Comparison of ENCODE assay signal across 11 mouse cellular contexts in genomic region chr19:53198706-53199572, GRCm38 (mm10). TPM values are rescaled to one million over a fixed set of nuclear protein-coding genes. Genes with fewer than 3 reads are reported as not detected.
DNase-seq lines count a peak whose midpoint lies in the region; ATAC-seq and TF ChIP-seq lines count a peak whose summit lies in the region.
"Had no signal": no experiment of that assay in that cellular context is flagged by ENCODE, and none has a peak within 500 bp of the region (broad histone marks: within the 10 kb centered on the region; RNA-seq: fewer than 3 reads in every experiment).

No protein-coding gene starts in this region.

- H3K4me3 ChIP-seq in cerebellum, adult 2 months (replicated peaks; ENCODE audit: insufficient read depth, low read depth, low read length) = no peak overlapping the region
- H3K4me3 ChIP-seq in kidney, postnatal 0 days (replicated peaks; ENCODE audit: low read depth, low read length) = no peak overlapping the region
- H3K4me3 ChIP-seq in lung, embryonic 14.5 days (ENCODE audit: low read depth, low read length) = no peak overlapping the region

- no peak for ATAC-seq in kidney, postnatal 0 days (replicated peaks; ENCODE audit: low FRiP score, low read depth)
- peak; percentile 68 for ATAC-seq in CD4-positive, CD25-positive, alpha-beta regulatory T cell, adult 4 months
- no peak for ATAC-seq in lung, embryonic 14.5 days (ENCODE audit: insufficient read depth)

- H3K27me3 ChIP-seq in cerebellum, adult 2 months (ENCODE audit: control insufficient read depth, insufficient read depth, low read length) = no peaks in the 10 kb centered on the region
- no peaks in the 10 kb centered on the region for H3K27me3 ChIP-seq in kidney, postnatal 0 days (ENCODE audit: insufficient read depth, low read length)
- H3K27me3 ChIP-seq in lung, embryonic 14.5 days (ENCODE audit: insufficient read depth, low read length) = no peaks in the 10 kb centered on the region

- TF ChIP-seq CTCF in cerebellum, adult 2 months (IDR thresholded peaks at IDR 0.05; ENCODE audit: borderline replicate concordance, insufficient read depth, low read depth, low read length) = no peak
- no peak for TF ChIP-seq CTCF in kidney, postnatal 0 days (IDR thresholded peaks at IDR 0.05; ENCODE audit: low read depth)
- TF ChIP-seq CTCF in lung, embryonic 14.5 days (IDR thresholded peaks at IDR 0.05; ENCODE audit: low read depth) = no peak

- peaks cover 14% of the 10 kb centered on the region; the same call in 1 of the 2 replicates for H3K4me1 ChIP-seq in cerebellum, adult 2 months (ENCODE audit: control insufficient read depth, insufficient read depth, low read length)
- H3K4me1 ChIP-seq in kidney, postnatal 0 days (replicated peaks; ENCODE audit: insufficient read depth, low read length) = 0 out of 2 replicates have a peak, but pooled peaks cover 1% of the 10 kb centered on the region
- no peaks in the 10 kb centered on the region for H3K4me1 ChIP-seq in lung, embryonic 14.5 days (ENCODE audit: insufficient read depth)

- H3K4me2 ChIP-seq in kidney, postnatal 0 days (ENCODE audit: low read length) = no peak overlapping the region
- peak overlapping the region; percentile 7; the same call in 1 of the 2 replicates for H3K4me2 ChIP-seq in lung, embryonic 14.5 days
- H3K4me2 ChIP-seq: hindbrain, embryonic 14.5 days had no signal

- H3K9me3 ChIP-seq in kidney, postnatal 0 days (replicated peaks; ENCODE audit: low read length) = no peaks in the 10 kb centered on the region
- H3K9me3 ChIP-seq in lung, embryonic 14.5 days (ENCODE audit: low read depth, low read length) = no peaks in the 10 kb centered on the region

- no peak for DNase-seq in cerebellum, adult 2 months
- no peak for DNase-seq in cerebellum, adult 9-11 months
- DNase-seq in kidney, postnatal 0 days (ENCODE audit: low spot score) = peak; percentile 52
- DNase-seq in kidney, adult 9 months = no peak
- DNase-seq in lung, embryonic 14.5 days = peak; percentile 46
- no peak for DNase-seq in retina, embryonic 14.5 days (ENCODE audit: low spot score)
- no peak for DNase-seq in spleen, postnatal 14 days (ENCODE audit: low spot score in 2 of 2)
- DNase-seq: cerebellum, adult 8-10 months; layer of hippocampus, adult 9-11 months had no signal

- 80% methylated on average over 17 of the region's 17 CpGs for WGBS in cerebellum, adult 2 months
- WGBS in kidney, postnatal 0 days = 74% methylated on average over 17 of the region's 17 CpGs
- WGBS in lung, embryonic 14.5 days = 78% methylated on average over 17 of the region's 17 CpGs

- TF ChIP-seq POLR2A in cerebellum, adult 2 months (IDR thresholded peaks at IDR 0.05; ENCODE audit: borderline replicate concordance, insufficient read depth, low read length) = no peak

- no peak overlapping the region for H3K9ac ChIP-seq in kidney, postnatal 0 days (ENCODE audit: low read depth, low read length)
- no peak overlapping the region for H3K9ac ChIP-seq in lung, embryonic 14.5 days
- H3K9ac ChIP-seq: hindbrain, embryonic 14.5 days had no signal

- H3K27ac ChIP-seq in cerebellum, adult 2 months (ENCODE audit: insufficient read depth, low read length) = peak overlapping the region; percentile 52; the same call in 1 of the 2 replicates
- 0 out of 2 replicates have a peak overlapping the region, but pooled peaks have one; percentile 9 for H3K27ac ChIP-seq in kidney, postnatal 0 days
- H3K27ac ChIP-seq in lung, embryonic 14.5 days (ENCODE audit: low read depth) = peak overlapping the region; percentile 66; the same call in 1 of the 2 replicates
- H3K27ac ChIP-seq: hindbrain, embryonic 14.5 days had no signal

- no peaks in the 10 kb centered on the region for H3K36me3 ChIP-seq in kidney, postnatal 0 days (ENCODE audit: insufficient read depth, low read length)
- H3K36me3 ChIP-seq in lung, embryonic 14.5 days (ENCODE audit: insufficient read depth) = peaks cover 15% of the 10 kb centered on the region

RNA-seq across cellular contexts. Expression of gene Add3, which starts 58.7 kb away (rescaled TPM):
- 80.2 and 89.4 TPM in 2 replicates for polyA plus RNA-seq in cerebellum, adult 2 months (2012; rRNA removed)
- polyA plus RNA-seq in kidney, postnatal 0 days (2015; fragmentation: Nextera tagmentation; extraction: Ambion mirVana) = 66.5 and 72.9 TPM in 2 replicates
- 100 to 1,000 TPM; 128 to 172 TPM for polyA plus RNA-seq in CD4-positive, CD25-positive, alpha-beta regulatory T cell, adult 4 months (2017; shearing (Covaris generic))
- polyA plus RNA-seq in lung, embryonic 14.5 days (2014; fragmentation: Nextera tagmentation; extraction: Ambion mirVana) = 119 and 123 TPM in 2 replicates

Comparison
In these comparisons a context has a peak if more than half of its experiments do, and no peak if none do; other contexts are left out.
1. DNase-seq: peak in kidney, postnatal 0 days (single experiment) and lung, embryonic 14.5 days (single experiment); none in cerebellum, adult 2 months (0 of 2), cerebellum, adult 9-11 months (single experiment), kidney, adult 9 months (single experiment), retina, embryonic 14.5 days (single experiment) and spleen, postnatal 14 days (0 of 2).
2. H3K27ac ChIP-seq: peak in every context shown above with its lines; median percentile 66 in lung, embryonic 14.5 days; 52 in cerebellum, adult 2 months; 9 in kidney, postnatal 0 days.